Mouse (Mus musculus) embryonic facial prominence, embryonic 15.5 days (tissue): ENCODE data around the gene Lysmd4. TPM values are rescaled to one million over a fixed set of nuclear protein-coding genes. Genes with fewer than 3 reads are reported as not detected.

ENCODE experiments used
- ATAC-seq: fragments of 200-750 bp; cut with Nextera tagmentation; 2 replicates; pipeline ENCODE4 v1.8.0; 2017; ENCODE audit warnings: low read depth, moderate TSS enrichment; ENCODE audit not compliant: insufficient number of reproducible peaks, low FRiP score, low TSS enrichment
- H3K27ac ChIP-seq: fragments of 300-500 bp; sonication (generic); replicated peaks from 2 replicates; pipeline ENCODE4 v1.5.1; 2015; ENCODE audit warnings: mild to moderate bottlenecking, inconsistent platforms
- H3K27me3 ChIP-seq: fragments of 300-500 bp; sonication (generic); 2 replicates; pipeline ENCODE4 v1.6.1; 2015; ENCODE audit warnings: inconsistent platforms
- H3K36me3 ChIP-seq: fragments of 300-500 bp; sonication (generic); 2 replicates; pipeline ENCODE4 v1.6.1; 2015; ENCODE audit warnings: mild to moderate bottlenecking, inconsistent platforms
- H3K4me1 ChIP-seq: fragments of 300-500 bp; sonication (generic); 2 replicates; pipeline ENCODE4 v1.6.1; 2015; ENCODE audit warnings: inconsistent platforms
- H3K4me2 ChIP-seq: fragments of 300-500 bp; sonication (generic); replicated peaks from 2 replicates; pipeline ENCODE4 v1.6.1; 2015; ENCODE audit warnings: mild to moderate bottlenecking, inconsistent platforms
- H3K4me3 ChIP-seq: fragments of 300-500 bp; sonication (generic); replicated peaks from 2 replicates; pipeline ENCODE4 v1.5.1; 2015; ENCODE audit warnings: mild to moderate bottlenecking, inconsistent platforms
- H3K9ac ChIP-seq: fragments of 300-500 bp; sonication (generic); 2 replicates; pipeline ENCODE4 v1.6.1; 2015; ENCODE audit warnings: inconsistent platforms
- H3K9me3 ChIP-seq: fragments of 300-500 bp; sonication (generic); replicated peaks from 2 replicates; pipeline ENCODE4 v1.6.1; 2016; ENCODE audit warnings: inconsistent platforms
- WGBS: fragments of 180-500 bp; shearing (Covaris S2); methylation state at CpG from one replicate; pipeline ENCODE4 v1.1.7; 2015; 5-methylcytosine and 5-hydroxymethylcytosine counted together
- polyA plus RNA-seq: library from polyadenylated mRNA; unstranded; fragments of >200 nt; fragmentation: Nextera tagmentation; extraction: Ambion mirVana; gene quantifications from 2 replicates; pipeline ENCODE4 v1.2.1, GENCODE M21; 2015

The Lysmd4 gene
- polyA plus RNA-seq, 1 experiment from 2014 or later: 17.4 TPM

DNA sequence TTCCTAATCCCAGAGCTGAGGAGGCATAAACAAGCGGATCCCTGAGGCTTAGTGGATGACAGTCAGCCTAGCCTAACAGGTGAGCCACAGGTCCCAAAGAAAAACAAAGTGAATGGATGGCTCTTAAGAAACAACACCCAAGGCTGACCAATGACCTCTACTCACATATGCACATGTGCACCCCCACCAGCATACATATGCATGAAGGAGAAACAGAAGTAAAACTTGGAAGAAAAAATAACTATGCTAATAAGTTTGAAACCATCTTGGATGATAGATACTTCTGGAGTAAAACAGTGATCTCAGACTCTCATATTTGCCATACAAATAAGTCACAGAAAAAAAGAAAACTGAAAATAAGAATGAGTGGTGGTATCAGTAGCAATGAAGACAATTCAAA, 122.1 kb downstream of the Lysmd4 start:
- no peak overlapping the region for H3K4me3 ChIP-seq
- no peaks in the 10 kb centered on the region for H3K27me3 ChIP-seq
- no peak overlapping the region for H3K27ac ChIP-seq
- no peaks in the 10 kb centered on the region for H3K4me1 ChIP-seq
- no peak overlapping the region for H3K9ac ChIP-seq
- 73% methylated on average over 1 of the region's 1 CpGs for WGBS
- no peak for ATAC-seq
- no peak overlapping the region for H3K4me2 ChIP-seq
- no peaks in the 10 kb centered on the region for H3K9me3 ChIP-seq
- no peaks in the 10 kb centered on the region for H3K36me3 ChIP-seq

GRCm38 (mm10) chr7:67352989-67353388, 130.6 kb downstream of the Lysmd4 start:
- no peak overlapping the region for H3K27ac ChIP-seq
- no peak overlapping the region for H3K9ac ChIP-seq
- no peaks in the 10 kb centered on the region for H3K27me3 ChIP-seq
- H3K4me2 ChIP-seq: no peak overlapping the region
- peaks cover 5% of the 10 kb centered on the region for H3K36me3 ChIP-seq
- no peak overlapping the region for H3K4me3 ChIP-seq
- no peak for ATAC-seq
- no peaks in the 10 kb centered on the region for H3K4me1 ChIP-seq
- no peaks in the 10 kb centered on the region for H3K9me3 ChIP-seq
- 81% methylated on average over 4 of the region's 4 CpGs for WGBS

DNA sequence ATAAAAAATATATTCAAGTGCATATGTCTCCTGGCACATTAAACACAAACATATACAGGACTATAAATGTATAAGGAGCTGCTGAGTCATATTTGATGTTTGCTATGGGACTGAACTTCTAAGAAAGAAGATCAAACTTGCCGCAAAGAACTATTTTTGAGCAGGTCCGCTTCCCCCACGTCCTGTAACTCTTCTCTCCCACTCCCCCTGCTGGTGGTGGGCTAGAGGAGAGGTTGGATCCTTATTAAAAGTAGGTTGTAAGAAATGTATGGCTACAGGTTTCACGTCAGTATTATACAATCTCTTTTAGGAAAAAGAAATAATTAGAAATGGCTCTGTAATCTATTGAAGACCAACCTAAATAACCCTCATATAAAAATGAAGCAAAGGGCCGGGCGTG, 131.3 kb downstream of the Lysmd4 start:
- Histone ChIP-seq H3K36me3 (peaks cover 5% of the 10 kb centered on the region), H3K4me2 (no peak overlapping the region), H3K27ac (no peak overlapping the region), H3K4me3 (no peak overlapping the region), H3K9ac (no peak overlapping the region), H3K27me3 (no peaks in the 10 kb centered on the region), H3K9me3 (no peaks in the 10 kb centered on the region), H3K4me1 (no peaks in the 10 kb centered on the region)
- no peak for ATAC-seq
- WGBS: 83% methylated on average over 6 of the region's 6 CpGs

- no peak overlapping the region for H3K9ac ChIP-seq
- H3K36me3 ChIP-seq: peaks cover 5% of the 10 kb centered on the region
- no peaks in the 10 kb centered on the region for H3K9me3 ChIP-seq
- H3K27ac ChIP-seq: no peak overlapping the region
- H3K27me3 ChIP-seq: no peaks in the 10 kb centered on the region
- H3K4me3 ChIP-seq: no peak overlapping the region
- ATAC-seq: no peak
- 95% methylated on average over 5 of the region's 5 CpGs for WGBS
- H3K4me1 ChIP-seq: no peaks in the 10 kb centered on the region
- no peak overlapping the region for H3K4me2 ChIP-seq
Observed at GRCm38 (mm10) chr7:67355870-67356269, 133.5 kb downstream of the Lysmd4 start.

Other genes starting within 250 kb of the Lysmd4 start
- gene Mef2a, start 150.3 kb downstream of the Lysmd4 start, polyA plus RNA-seq: 50.3 and 56.2 TPM in 2 replicates